Mouse (Mus musculus) midbrain, embryonic 13.5 days (tissue): ENCODE results near the gene Etnk2. TPM values are rescaled to one million over a fixed set of nuclear protein-coding genes. Genes with fewer than 3 reads are reported as not detected.

Source experiments
- ATAC-seq: fragments of 200-750 bp; cut with Nextera tagmentation; 2 replicates; pipeline ENCODE4 v1.8.0; 2017; ENCODE audit warnings: mild to moderate bottlenecking, moderate TSS enrichment, moderate library complexity
- H3K27ac ChIP-seq: fragments of 300-500 bp; sonication (generic); 2 replicates; pipeline ENCODE4 v1.5.1; 2015; ENCODE audit warnings: inconsistent platforms, mild to moderate bottlenecking, moderate library complexity
- H3K27me3 ChIP-seq: fragments of 300-500 bp; sonication (generic); 2 replicates; pipeline ENCODE4 v1.6.1; 2015; ENCODE audit warnings: mild to moderate bottlenecking, inconsistent platforms
- H3K36me3 ChIP-seq: fragments of 300-500 bp; sonication (generic); 2 replicates; pipeline ENCODE4 v1.6.1; 2015; ENCODE audit warnings: mild to moderate bottlenecking, inconsistent platforms
- H3K4me1 ChIP-seq: fragments of 300-500 bp; sonication (generic); replicated peaks from 2 replicates; pipeline ENCODE4 v1.6.1; 2015; ENCODE audit warnings: inconsistent platforms
- H3K4me2 ChIP-seq: fragments of 300-500 bp; sonication (generic); replicated peaks from 2 replicates; pipeline ENCODE4 v1.6.1; 2015; ENCODE audit warnings: moderate library complexity, mild to moderate bottlenecking, inconsistent platforms
- H3K4me3 ChIP-seq: fragments of 300-500 bp; sonication (generic); replicated peaks from 2 replicates; pipeline ENCODE4 v1.5.1; 2015; ENCODE audit warnings: mild to moderate bottlenecking, inconsistent platforms
- H3K9ac ChIP-seq: fragments of 300-500 bp; sonication (generic); replicated peaks from 2 replicates; pipeline ENCODE4 v1.6.1; 2015; ENCODE audit warnings: mild to moderate bottlenecking, inconsistent platforms
- H3K9me3 ChIP-seq: fragments of 300-500 bp; sonication (generic); 2 replicates; pipeline ENCODE4 v1.6.1; 2016; ENCODE audit warnings: mild to moderate bottlenecking, inconsistent platforms
- WGBS: fragments of 180-500 bp; shearing (Covaris S2); methylation state at CpG from one replicate; pipeline ENCODE4 v1.1.7; 2015; 5-methylcytosine and 5-hydroxymethylcytosine counted together
- polyA plus RNA-seq: library from polyadenylated mRNA; unstranded; fragments of >200 nt; fragmentation: Nextera tagmentation; extraction: Ambion mirVana; gene quantifications from 2 replicates; pipeline ENCODE4 v1.2.1, GENCODE M21; 2015

Gene Etnk2
- polyA plus RNA-seq, 1 experiment from 2014 or later = 7.6 TPM

DNA sequence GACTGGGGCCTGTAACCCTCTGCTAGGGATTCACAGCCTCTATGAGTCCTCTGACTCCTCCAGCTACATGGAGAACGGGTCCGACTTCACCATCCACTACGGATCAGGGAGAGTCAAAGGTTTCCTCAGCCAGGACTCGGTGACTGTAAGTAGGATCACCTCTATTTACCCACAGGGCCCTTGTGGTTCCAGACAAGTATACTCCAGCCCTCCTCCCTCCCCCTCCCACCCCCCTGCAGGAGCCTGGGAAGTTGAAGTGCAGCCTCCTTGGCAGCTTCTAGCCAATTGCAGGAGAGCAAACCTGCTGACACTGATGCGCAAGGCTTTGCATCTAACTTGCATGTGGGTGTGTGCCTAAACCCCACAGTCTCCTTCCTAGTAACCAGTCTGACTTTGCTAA, 7.9 kb upstream of the Etnk2 start:
- no peak for ATAC-seq
- peaks cover 16% of the 10 kb centered on the region for H3K27me3 ChIP-seq

GRCm38 (mm10) chr1:133355912-133356311, 7.5 kb upstream of the Etnk2 start:
- no peak for ATAC-seq
- H3K9ac ChIP-seq = no peak overlapping the region
- peaks cover 19% of the 10 kb centered on the region for H3K4me1 ChIP-seq
- H3K4me3 ChIP-seq = no peak overlapping the region
- H3K36me3 ChIP-seq = no peaks in the 10 kb centered on the region
- 63% methylated on average over 15 of the region's 15 CpGs for WGBS
- no peak overlapping the region for H3K4me2 ChIP-seq
- H3K9me3 ChIP-seq = no peaks in the 10 kb centered on the region
- H3K27ac ChIP-seq = no peak overlapping the region
- H3K27me3 ChIP-seq = peaks cover 13% of the 10 kb centered on the region

More for the DNA sequence above, 7.9 kb upstream of the Etnk2 start:
- H3K4me2 ChIP-seq = no peak overlapping the region
- H3K27ac ChIP-seq = no peak overlapping the region
- no peak overlapping the region for H3K4me3 ChIP-seq
- WGBS = 51% methylated on average over 5 of the region's 5 CpGs
- H3K36me3 ChIP-seq = no peaks in the 10 kb centered on the region
- H3K9me3 ChIP-seq = no peaks in the 10 kb centered on the region
- H3K4me1 ChIP-seq = peaks cover 19% of the 10 kb centered on the region
- H3K9ac ChIP-seq = no peak overlapping the region

DNA sequence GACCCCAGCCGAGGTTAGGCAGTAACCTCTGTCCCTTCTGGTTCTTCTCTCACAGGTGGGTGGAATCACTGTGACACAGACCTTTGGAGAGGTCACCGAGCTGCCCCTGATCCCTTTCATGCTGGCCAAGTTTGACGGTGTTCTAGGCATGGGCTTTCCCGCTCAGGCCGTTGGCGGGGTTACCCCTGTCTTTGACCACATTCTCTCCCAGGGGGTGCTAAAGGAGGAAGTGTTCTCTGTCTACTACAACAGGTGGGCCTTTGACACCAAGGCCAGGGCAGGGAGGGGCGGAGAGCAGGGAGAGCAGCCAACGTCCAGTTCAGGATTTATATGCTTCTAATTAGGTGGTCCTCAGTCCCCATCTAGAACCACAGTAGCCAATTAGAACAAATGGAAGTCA, 7.0 kb upstream of the Etnk2 start:
- Histone ChIP-seq H3K4me3 (no peak overlapping the region), H3K27me3 (peaks cover 13% of the 10 kb centered on the region), H3K9me3 (no peaks in the 10 kb centered on the region), H3K9ac (no peak overlapping the region), H3K36me3 (no peaks in the 10 kb centered on the region), H3K4me1 (peaks cover 16% of the 10 kb centered on the region), H3K4me2 (no peak overlapping the region), H3K27ac (no peak overlapping the region)
- no peak for ATAC-seq
- WGBS = 64% methylated on average over 8 of the region's 8 CpGs

DNA sequence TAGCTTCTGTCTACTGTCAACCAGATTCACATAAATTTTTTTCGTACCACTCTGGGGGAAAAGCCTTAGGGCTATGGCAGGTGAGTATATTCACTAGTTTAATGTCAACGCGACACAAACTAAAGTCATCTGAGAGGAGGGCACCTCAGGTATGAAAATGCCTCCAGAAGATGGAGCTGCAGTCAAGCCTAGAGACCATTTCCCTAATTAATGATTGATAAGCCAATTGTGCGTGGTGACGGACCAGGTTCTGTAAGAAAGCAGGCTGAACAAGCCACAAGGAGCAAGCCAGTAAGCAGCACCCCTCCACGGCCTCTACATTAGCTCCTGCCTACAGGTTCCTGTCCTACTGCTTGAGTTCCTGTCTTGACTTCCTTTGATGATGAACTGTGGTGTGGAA, 2.4 kb upstream of the Etnk2 start:
- no peaks in the 10 kb centered on the region for H3K9me3 ChIP-seq
- no peak overlapping the region for H3K27ac ChIP-seq
- ATAC-seq = no peak
- peaks cover 30% of the 10 kb centered on the region for H3K27me3 ChIP-seq
- no peak overlapping the region for H3K9ac ChIP-seq
- H3K36me3 ChIP-seq = no peaks in the 10 kb centered on the region
- 88% methylated on average over 6 of the region's 6 CpGs for WGBS
- H3K4me1 ChIP-seq = peaks cover 23% of the 10 kb centered on the region
- no peak overlapping the region for H3K4me2 ChIP-seq
- no peak overlapping the region for H3K4me3 ChIP-seq

- Histone ChIP-seq H3K4me3 (no peak overlapping the region), H3K9me3 (no peaks in the 10 kb centered on the region), H3K4me2 (no peak overlapping the region), H3K27me3 (peaks cover 37% of the 10 kb centered on the region), H3K9ac (no peak overlapping the region), H3K36me3 (no peaks in the 10 kb centered on the region), H3K4me1 (peaks cover 18% of the 10 kb centered on the region), H3K27ac (no peak overlapping the region)
- WGBS = 83% methylated on average over 5 of the region's 5 CpGs
- ATAC-seq = no peak
Measured at GRCm38 (mm10) chr1:133362103-133362502, 1.3 kb upstream of the Etnk2 start.

DNA sequence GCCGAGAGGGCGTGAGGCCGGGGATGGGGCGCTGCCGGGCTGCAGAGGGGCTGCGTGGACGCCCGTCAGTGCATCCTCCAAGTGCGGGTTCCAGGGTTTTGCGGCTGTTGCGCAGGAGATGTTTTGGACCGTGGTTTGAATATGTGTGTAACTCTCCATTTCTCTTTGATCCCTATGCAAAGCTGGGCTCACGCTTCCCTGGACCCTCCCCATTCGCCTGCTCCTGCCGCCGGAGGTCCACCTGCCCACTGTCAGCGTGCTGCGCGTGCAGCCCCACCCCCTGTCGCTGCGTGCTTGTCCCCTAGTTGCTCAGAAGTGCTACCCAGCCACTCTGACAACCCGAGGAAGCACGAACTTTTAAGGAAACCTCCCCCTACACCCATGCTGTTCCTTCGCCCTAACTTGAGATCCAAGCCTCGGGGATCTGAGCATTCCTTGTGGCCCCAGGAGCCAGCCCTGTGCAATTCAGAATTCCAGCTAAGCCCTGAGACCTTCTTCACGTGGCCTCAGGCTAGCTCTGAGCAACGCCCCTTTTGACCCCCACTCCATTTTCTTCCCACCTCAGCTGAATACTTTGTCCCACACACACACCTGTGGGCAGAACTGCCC, 754 bp downstream of the Etnk2 start:
- Histone ChIP-seq H3K27me3 (peaks cover 37% of the 10 kb centered on the region), H3K4me1 (peaks cover 30% of the 10 kb centered on the region), H3K4me2 (peak overlapping the region; percentile 92), H3K4me3 (peak overlapping the region; percentile 66), H3K36me3 (no peaks in the 10 kb centered on the region), H3K9ac (peak overlapping the region; percentile 76), H3K27ac (no peak overlapping the region), H3K9me3 (no peaks in the 10 kb centered on the region)
- 3% methylated on average over 27 of the region's 27 CpGs for WGBS
- peak; percentile 27 for ATAC-seq

- Histone ChIP-seq H3K4me1 (peaks cover 30% of the 10 kb centered on the region), H3K36me3 (no peaks in the 10 kb centered on the region), H3K4me2 (peak overlapping the region; percentile 92; the same call in 1 of the 2 replicates), H3K9ac (no peak overlapping the region), H3K4me3 (peak overlapping the region; percentile 66; the same call in 1 of the 2 replicates), H3K27ac (no peak overlapping the region), H3K9me3 (no peaks in the 10 kb centered on the region), H3K27me3 (peaks cover 33% of the 10 kb centered on the region)
- ATAC-seq = no peak
- 45% methylated on average over 2 of the region's 2 CpGs for WGBS
Measured at GRCm38 (mm10) chr1:133364890-133365289, 1.5 kb downstream of the Etnk2 start.

DNA sequence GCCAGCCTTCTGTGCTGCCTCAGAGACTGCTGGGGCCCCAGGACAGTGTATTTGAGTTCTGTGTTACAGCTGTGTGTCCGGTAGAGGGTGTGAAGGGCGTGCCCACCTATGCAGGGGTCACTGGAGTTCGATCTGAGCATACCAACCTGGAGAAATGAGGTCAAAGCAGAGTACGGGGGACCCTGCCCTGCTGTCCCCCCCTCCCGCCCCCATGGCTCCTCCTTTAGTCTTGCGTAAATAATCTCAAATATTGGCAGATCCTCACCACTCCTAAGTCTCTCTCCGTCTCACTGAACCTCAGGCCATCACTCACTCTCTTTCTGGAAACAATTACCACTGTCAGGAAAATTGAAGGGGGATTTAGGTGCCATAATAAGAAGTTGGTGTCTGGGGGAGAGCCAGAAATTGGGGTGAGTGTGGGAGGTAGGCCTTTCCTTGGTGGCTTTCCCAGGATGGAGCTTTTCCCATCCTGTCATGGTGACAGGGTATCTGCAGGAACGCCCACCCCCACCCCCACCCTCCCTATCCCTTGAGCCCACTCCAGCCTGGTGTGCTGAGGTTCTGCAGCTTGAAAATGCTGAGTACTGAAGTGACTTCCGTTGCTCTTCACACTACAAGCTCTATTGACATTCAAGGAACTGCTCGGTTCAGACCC, 3.7 kb downstream of the Etnk2 start:
- Histone ChIP-seq H3K36me3 (no peaks in the 10 kb centered on the region), H3K4me3 (no peak overlapping the region), H3K27ac (no peak overlapping the region), H3K9me3 (no peaks in the 10 kb centered on the region), H3K27me3 (peaks cover 32% of the 10 kb centered on the region), H3K9ac (no peak overlapping the region), H3K4me2 (no peak overlapping the region), H3K4me1 (peaks cover 30% of the 10 kb centered on the region)
- WGBS = 54% methylated on average over 10 of the region's 10 CpGs
- no peak for ATAC-seq

GRCm38 (mm10) chr1:133367606-133368488, 4.5 kb downstream of the Etnk2 start:
- H3K4me2 ChIP-seq = no peak overlapping the region
- no peaks in the 10 kb centered on the region for H3K36me3 ChIP-seq
- H3K4me3 ChIP-seq = no peak overlapping the region
- H3K9me3 ChIP-seq = no peaks in the 10 kb centered on the region
- H3K27me3 ChIP-seq = peaks cover 32% of the 10 kb centered on the region
- no peak for ATAC-seq
- no peak overlapping the region for H3K9ac ChIP-seq
- WGBS = 9% methylated on average over 11 of the region's 11 CpGs
- peaks cover 37% of the 10 kb centered on the region for H3K4me1 ChIP-seq
- H3K27ac ChIP-seq = no peak overlapping the region

GRCm38 (mm10) chr1:133368644-133369043, 5.3 kb downstream of the Etnk2 start:
- Histone ChIP-seq H3K9me3 (no peaks in the 10 kb centered on the region), H3K36me3 (no peaks in the 10 kb centered on the region), H3K4me3 (no peak overlapping the region), H3K4me1 (peaks cover 38% of the 10 kb centered on the region), H3K27ac (no peak overlapping the region), H3K9ac (no peak overlapping the region), H3K4me2 (no peak overlapping the region), H3K27me3 (peaks cover 31% of the 10 kb centered on the region)
- WGBS = 62% methylated on average over 10 of the region's 10 CpGs
- no peak for ATAC-seq

- Histone ChIP-seq H3K4me1 (peaks cover 22% of the 10 kb centered on the region), H3K9me3 (no peaks in the 10 kb centered on the region), H3K4me2 (no peak overlapping the region), H3K27me3 (peaks cover 14% of the 10 kb centered on the region), H3K9ac (no peak overlapping the region), H3K27ac (no peak overlapping the region), H3K4me3 (no peak overlapping the region), H3K36me3 (no peaks in the 10 kb centered on the region)
- no peak for ATAC-seq
- 79% methylated on average over 4 of the region's 4 CpGs for WGBS
Measured at GRCm38 (mm10) chr1:133370352-133370751, 7.0 kb downstream of the Etnk2 start.

- whole genome bisulfite sequencing = 93% methylated on average over 6 of the region's 6 CpGs
- no peaks in the 10 kb centered on the region for H3K9me3 ChIP-seq
- no peak overlapping the region for H3K4me3 ChIP-seq
- no peak overlapping the region for H3K27ac ChIP-seq
- H3K27me3 ChIP-seq = 0 out of 2 replicates have a peak, but pooled peaks cover 4% of the 10 kb centered on the region
- H3K9ac ChIP-seq = no peak overlapping the region
- H3K36me3 ChIP-seq = no peaks in the 10 kb centered on the region
- H3K4me1 ChIP-seq = peaks cover 21% of the 10 kb centered on the region
- no peak for ATAC-seq
- H3K4me2 ChIP-seq = no peak overlapping the region
Measured at GRCm38 (mm10) chr1:133371431-133371830, 8.1 kb downstream of the Etnk2 start.
